Mouse (Mus musculus) stomach, postnatal 0 days (tissue): ENCODE data around the gene Ipo5.

ENCODE experiments used
- CTCF ChIP-seq: IDR thresholded peaks from 2 replicates; pipeline ENCODE4 v1.5.1; 2016; ENCODE audit warnings: antibody characterized with exemption, low read depth, mild to moderate bottlenecking, moderate library complexity
- EP300 ChIP-seq: optimal IDR thresholded peaks from 2 replicates; pipeline ENCODE3; 2016; ENCODE audit warnings: antibody characterized with exemption

- TF ChIP-seq CTCF (no peak), EP300 (no peak)
Observed at GRCm38 (mm10) chr14:120880601-120881000, 30.4 kb upstream of the Ipo5 start.
